Mouse (Mus musculus): ENCODE results near the gene Adgrf3.

- TF ChIP-seq POLR2A (IDR thresholded peaks at IDR 0.05; ENCODE audit: insufficient read depth, low read length) (no peak), CTCF (IDR thresholded peaks at IDR 0.05; ENCODE audit: low read depth, low read length) (no peak)
These were observed 30.2 kb upstream of the Adgrf3 start for GRCm38 (mm10) chr5:30235641-30236126.
